Mouse (Mus musculus): ENCODE results near the gene Kpna4.

DNA sequence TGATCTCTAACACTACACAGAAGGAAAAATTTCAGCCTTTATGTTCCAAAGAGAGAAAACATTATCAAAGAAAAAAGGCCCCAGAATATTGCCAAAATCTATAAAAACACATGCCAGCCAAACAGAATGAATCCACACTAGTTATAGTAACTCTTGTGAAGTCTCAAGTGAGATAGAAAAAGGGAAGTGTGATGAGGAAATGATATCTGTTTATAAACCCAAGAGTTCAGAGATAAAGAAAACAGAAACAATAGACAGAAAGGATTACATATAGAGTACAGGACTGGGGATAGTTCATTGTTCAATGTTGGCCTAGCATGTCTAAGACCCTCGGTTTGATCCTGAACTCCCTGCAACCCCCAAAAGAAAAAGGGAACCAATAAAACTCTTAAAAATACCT is 64.1 kb downstream of the Kpna4 start:
- no peak for TF ChIP-seq CTCF (IDR thresholded peaks at IDR 0.05; ENCODE audit: low read depth)
- no peak for TF ChIP-seq EP300 (IDR thresholded peaks at IDR 0.05; ENCODE audit: low read depth)

Measured in heart, postnatal 0 days (tissue).